Mouse (Mus musculus) hindbrain, embryonic 12.5 days (tissue): Measurements from ENCODE around the gene Fn3k. TPM values are rescaled to one million over a fixed set of nuclear protein-coding genes. Genes with fewer than 3 reads are reported as not detected.

Source experiments
- ATAC-seq: fragments of 200-750 bp; cut with Nextera tagmentation; 2 replicates; pipeline ENCODE4 v1.8.0; 2017; ENCODE audit warnings: moderate TSS enrichment; ENCODE audit not compliant: low FRiP score
- H3K27ac ChIP-seq: fragments of 300-500 bp; sonication (generic); 2 replicates; pipeline ENCODE4 v1.5.1; 2016; ENCODE audit warnings: mild to moderate bottlenecking
- H3K27me3 ChIP-seq: fragments of 300-500 bp; sonication (generic); 2 replicates; pipeline ENCODE4 v1.6.1; 2016; ENCODE audit warnings: mild to moderate bottlenecking
- H3K36me3 ChIP-seq: fragments of 300-500 bp; sonication (generic); 2 replicates; pipeline ENCODE4 v1.6.1; 2016; ENCODE audit warnings: mild to moderate bottlenecking
- H3K4me1 ChIP-seq: fragments of 300-500 bp; sonication (generic); 2 replicates; pipeline ENCODE4 v1.6.1; 2016
- H3K4me2 ChIP-seq: fragments of 300-500 bp; sonication (generic); replicated peaks from 2 replicates; pipeline ENCODE4 v1.6.1; 2016; ENCODE audit warnings: mild to moderate bottlenecking
- H3K4me3 ChIP-seq: fragments of 300-500 bp; sonication (generic); 2 replicates; pipeline ENCODE4 v1.5.1; 2016; ENCODE audit warnings: mild to moderate bottlenecking
- H3K9ac ChIP-seq: fragments of 300-500 bp; sonication (generic); 2 replicates; pipeline ENCODE4 v1.6.1; 2016; ENCODE audit warnings: mild to moderate bottlenecking, moderate library complexity
- H3K9me3 ChIP-seq: fragments of 300-500 bp; sonication (generic); replicated peaks from 2 replicates; pipeline ENCODE4 v1.6.1; 2016; ENCODE audit warnings: mild to moderate bottlenecking
- WGBS: fragments of 180-500 bp; shearing (Covaris S2); methylation state at CpG from one replicate; pipeline ENCODE4 v1.1.7; 2016; 5-methylcytosine and 5-hydroxymethylcytosine counted together
- polyA plus RNA-seq: library from polyadenylated mRNA; unstranded; fragments of >200 nt; fragmentation: Nextera tagmentation; extraction: Ambion mirVana; gene quantifications from 2 replicates; pipeline ENCODE4 v1.2.1, GENCODE M21; 2016

Fn3k gene
- 1.9 and 2.8 TPM in 2 replicates for polyA plus RNA-seq

DNA sequence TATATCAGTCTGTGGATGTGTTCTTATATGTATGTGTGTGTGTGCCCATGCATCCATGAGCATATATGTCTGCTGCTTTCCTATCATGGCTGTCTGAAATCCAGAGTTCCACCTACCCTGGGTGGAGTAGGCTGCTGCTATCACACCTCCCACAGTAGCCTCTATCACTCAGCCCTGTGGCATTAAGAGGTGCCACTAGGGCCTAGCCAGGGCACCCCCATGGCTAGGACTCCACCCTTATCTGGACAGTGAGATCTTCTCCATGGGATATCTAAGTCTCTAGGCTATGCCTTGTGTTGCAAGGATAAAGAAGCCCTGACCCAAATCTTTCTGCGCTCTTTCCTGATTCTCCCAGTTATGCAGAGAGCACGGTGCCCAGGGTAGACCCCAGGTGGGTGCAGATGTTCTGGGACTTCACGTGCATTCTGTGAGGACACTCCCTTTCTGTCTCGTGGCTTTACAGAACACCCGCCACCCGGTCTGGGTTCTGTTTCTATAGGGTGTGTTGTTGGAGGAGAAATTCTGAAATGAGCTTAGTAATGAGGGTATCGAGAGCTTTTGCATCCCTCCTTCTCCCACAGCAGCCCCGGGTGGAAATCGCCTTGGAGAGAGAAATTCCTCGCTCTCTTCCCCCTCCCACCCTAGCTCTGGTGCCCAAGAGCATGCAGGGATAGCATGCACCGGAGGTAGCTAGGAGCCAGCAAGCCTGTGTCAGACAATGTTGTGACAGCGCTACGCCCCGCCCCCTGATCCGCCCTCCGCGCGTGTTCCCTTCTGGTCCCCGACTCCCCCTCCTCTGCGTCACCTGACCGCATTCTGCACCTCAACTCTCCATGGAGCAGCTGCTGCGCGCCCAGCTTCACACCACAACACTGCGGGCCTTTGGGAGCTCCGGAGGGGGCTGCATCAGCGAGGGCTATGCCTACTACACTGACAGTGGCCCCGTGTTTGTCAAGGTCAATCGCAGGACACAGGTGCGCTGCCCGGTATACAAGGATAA lies at the start of gene Fn3k:
Fn3k (plus strand) TSS at position 758 of the 1,000 bp plus-strand sequence.
- peak within 1 kb of the TSS; percentile 61 for H3K9ac ChIP-seq
- peaks cover 17% of the 10 kb centered on the region for H3K4me1 ChIP-seq
- H3K36me3 ChIP-seq: peaks cover 9% of the 10 kb centered on the region; the same call in 1 of the 2 replicates
- H3K9me3 ChIP-seq: no peaks in the 10 kb centered on the region
- H3K27ac ChIP-seq: peak within 1 kb of the TSS; percentile 62; the same call in 1 of the 2 replicates
- peak within 1 kb of the TSS; percentile 73 for H3K4me2 ChIP-seq
- H3K4me3 ChIP-seq: peak within 1 kb of the TSS; percentile 44
- 9% methylated on average over 30 of the region's 30 CpGs for WGBS
- peak; percentile 95 for ATAC-seq
- H3K27me3 ChIP-seq: no peaks in the 10 kb centered on the region

DNA sequence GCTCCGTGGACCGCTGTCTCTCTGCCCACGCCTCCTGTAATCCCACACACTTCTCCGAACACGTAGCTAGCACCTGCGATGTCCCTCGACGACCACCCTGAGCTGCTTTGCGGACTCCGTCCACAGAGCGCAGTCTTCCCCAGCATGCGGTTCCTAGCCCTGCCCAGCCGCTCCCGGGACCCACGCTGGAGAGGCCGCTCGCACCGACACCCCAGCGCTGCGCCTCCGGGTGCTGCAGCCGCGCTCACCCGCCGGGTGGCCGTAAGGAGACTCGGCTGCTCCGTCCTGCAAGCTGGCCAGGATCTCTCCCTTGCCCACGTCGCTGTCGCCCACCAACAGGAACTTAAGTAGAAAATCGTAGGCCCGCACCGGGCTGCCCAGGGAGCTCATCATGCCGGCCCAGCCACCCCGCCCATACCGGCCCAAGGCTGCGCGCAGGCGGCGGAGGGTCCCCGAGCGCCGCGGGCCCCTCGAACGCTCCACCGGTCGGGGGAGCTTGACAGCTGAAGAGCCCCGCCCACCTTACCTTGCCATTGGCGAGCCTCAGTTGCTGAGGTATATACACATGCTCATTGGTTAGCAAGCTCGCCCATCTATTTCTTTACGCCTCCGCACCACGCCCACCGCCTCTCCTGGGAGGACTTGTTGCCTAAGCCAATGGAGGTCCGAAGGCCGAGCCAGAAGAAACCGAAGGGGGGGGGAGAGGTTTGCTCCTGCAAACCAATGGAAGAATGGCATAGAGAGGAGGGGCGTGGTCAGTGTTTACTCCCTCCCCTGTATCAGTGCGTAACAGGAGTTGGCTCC lies 46.8 kb upstream of the Fn3k start, which contains the start of gene Rab40b:
Rab40b (minus strand) TSS at position 502 of the 804 bp plus-strand sequence.
- 1% methylated on average over 61 of the region's 61 CpGs for WGBS
- H3K27ac ChIP-seq: 0 out of 2 replicates have a peak within 1 kb of the TSS, but pooled peaks have one; percentile 26

DNA sequence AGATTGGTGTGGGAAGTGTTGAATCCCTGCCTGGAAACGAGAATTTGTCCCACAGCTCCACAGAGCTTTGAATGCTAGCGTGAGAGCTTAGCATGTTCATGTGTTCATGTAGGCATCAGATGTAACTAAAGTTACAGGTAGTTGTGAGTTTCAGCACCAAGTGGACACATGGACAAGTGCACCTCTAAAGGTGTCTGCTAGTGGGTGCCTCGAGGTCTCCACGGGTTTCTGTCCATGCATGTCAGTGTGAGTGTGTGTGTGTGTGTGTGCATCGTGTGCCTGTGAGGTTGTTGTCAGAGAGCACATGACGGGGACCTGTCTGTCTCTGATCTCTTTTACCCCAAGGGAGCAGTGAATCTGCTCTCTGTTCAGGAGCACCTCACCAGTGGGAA lies 46.2 kb upstream of the Fn3k start:
- ATAC-seq: peak; percentile 41
- Histone ChIP-seq H3K9ac (no peak overlapping the region), H3K9me3 (no peaks in the 10 kb centered on the region), H3K27me3 (peaks cover 11% of the 10 kb centered on the region), H3K4me3 (peak overlapping the region; percentile 64), H3K36me3 (no peaks in the 10 kb centered on the region), H3K27ac (0 out of 2 replicates have a peak overlapping the region, but pooled peaks have one; percentile 26), H3K4me1 (peaks cover 15% of the 10 kb centered on the region), H3K4me2 (peak overlapping the region; percentile 91)
- WGBS: 12% methylated on average over 6 of the region's 6 CpGs

More for the DNA sequence above, 46.8 kb upstream of the Fn3k start, which contains the start of gene Rab40b:
- Histone ChIP-seq H3K27me3 (peaks cover 11% of the 10 kb centered on the region), H3K36me3 (no peaks in the 10 kb centered on the region), H3K9me3 (no peaks in the 10 kb centered on the region), H3K4me2 (peak within 1 kb of the TSS; percentile 91), H3K9ac (peak within 1 kb of the TSS; percentile 71), H3K4me1 (peaks cover 15% of the 10 kb centered on the region), H3K4me3 (peak within 1 kb of the TSS; percentile 64)
- ATAC-seq: peak; percentile 99

DNA sequence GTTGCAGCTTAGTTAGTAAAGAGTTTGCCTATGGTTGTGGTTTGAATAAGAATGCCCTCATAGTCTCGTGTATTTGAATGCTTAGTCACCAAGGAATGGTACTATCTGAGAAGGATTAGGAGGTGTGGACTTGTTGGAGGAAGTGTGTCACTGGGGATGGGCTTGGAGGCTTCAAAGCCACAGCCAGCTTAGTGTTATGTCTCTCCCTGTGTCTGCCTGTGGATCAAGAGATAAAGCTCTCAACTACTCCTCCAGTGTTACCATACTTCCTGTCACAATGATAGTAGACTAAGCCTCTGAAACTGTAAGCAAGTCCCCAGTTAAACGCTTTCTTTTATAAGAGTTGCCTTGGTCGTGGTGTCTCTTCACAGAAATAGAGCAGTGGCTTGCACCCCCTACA lies 43.9 kb upstream of the Fn3k start:
- Histone ChIP-seq H3K27ac (no peak overlapping the region), H3K4me2 (no peak overlapping the region), H3K36me3 (no peaks in the 10 kb centered on the region), H3K27me3 (peaks cover 11% of the 10 kb centered on the region), H3K9me3 (no peaks in the 10 kb centered on the region), H3K4me3 (no peak overlapping the region), H3K4me1 (peaks cover 15% of the 10 kb centered on the region), H3K9ac (no peak overlapping the region)
- ATAC-seq: no peak
- 67% methylated on average over 3 of the region's 3 CpGs for WGBS

DNA sequence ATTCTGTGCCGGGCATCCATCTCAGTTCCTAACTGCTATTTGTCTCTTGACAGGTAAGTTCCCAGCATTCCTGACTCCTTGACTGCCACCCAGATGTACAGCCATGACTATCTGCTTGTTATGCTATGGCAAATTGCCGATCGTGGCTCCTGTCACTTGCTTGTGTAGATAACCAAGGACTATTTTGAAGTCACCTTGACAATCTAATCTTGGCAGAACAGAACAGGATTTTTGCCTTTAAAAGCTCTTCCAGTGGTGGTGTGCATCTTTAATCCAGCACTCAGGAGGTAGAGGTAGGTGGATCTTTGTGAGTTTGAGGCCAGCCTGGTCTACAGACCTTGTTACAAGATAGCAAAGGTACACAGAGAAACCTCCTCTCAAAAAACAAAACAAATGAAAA lies 42.3 kb upstream of the Fn3k start:
- H3K4me1 ChIP-seq: peaks cover 10% of the 10 kb centered on the region
- no peak overlapping the region for H3K4me3 ChIP-seq
- no peaks in the 10 kb centered on the region for H3K36me3 ChIP-seq
- no peaks in the 10 kb centered on the region for H3K27me3 ChIP-seq
- H3K4me2 ChIP-seq: no peak overlapping the region
- 92% methylated on average over 3 of the region's 3 CpGs for WGBS
- H3K9ac ChIP-seq: no peak overlapping the region
- H3K9me3 ChIP-seq: no peaks in the 10 kb centered on the region
- H3K27ac ChIP-seq: no peak overlapping the region
- no peak for ATAC-seq

DNA sequence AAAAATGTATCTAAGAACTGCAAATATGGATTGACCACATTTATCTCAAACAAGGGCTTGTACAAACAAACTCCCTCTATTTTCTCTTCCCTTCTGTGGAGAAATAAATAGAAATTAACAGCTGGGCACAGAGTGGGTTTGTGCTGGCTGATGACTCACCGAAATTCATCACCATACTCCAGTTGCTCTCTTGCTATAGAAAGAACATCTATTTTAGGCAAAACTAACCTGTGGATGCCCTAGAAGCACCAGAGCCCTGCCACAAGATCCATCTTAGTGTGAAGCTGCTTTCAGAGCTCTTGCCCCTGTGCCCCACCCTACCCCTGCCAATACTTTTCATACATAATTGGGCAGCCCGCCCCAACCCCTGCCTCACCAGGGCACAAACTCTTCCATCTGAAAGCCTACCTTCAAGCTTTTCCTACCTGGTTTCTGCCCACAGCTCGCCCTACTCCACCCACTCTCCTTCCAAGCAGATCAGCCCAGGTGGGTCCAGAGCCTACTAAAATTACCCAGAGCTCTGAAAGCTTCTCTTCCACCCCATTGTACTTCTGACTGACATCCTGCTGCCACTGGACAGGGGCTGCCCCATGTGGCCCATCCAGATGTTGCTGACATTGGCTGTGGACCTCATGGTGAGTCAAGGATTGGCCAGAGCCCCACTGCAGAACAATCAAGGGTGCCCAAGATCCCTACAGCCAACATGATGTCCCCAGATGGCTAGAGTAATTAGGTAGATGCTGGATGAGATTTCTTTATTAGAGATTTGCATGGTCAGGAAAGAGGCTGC lies 27.2 kb upstream of the Fn3k start:
- Histone ChIP-seq H3K4me2 (no peak overlapping the region), H3K4me3 (no peak overlapping the region), H3K27me3 (no peaks in the 10 kb centered on the region), H3K27ac (no peak overlapping the region), H3K4me1 (no peaks in the 10 kb centered on the region), H3K36me3 (no peaks in the 10 kb centered on the region), H3K9ac (no peak overlapping the region), H3K9me3 (no peaks in the 10 kb centered on the region)
- WGBS: 80% methylated on average over 3 of the region's 3 CpGs
- no peak for ATAC-seq

DNA sequence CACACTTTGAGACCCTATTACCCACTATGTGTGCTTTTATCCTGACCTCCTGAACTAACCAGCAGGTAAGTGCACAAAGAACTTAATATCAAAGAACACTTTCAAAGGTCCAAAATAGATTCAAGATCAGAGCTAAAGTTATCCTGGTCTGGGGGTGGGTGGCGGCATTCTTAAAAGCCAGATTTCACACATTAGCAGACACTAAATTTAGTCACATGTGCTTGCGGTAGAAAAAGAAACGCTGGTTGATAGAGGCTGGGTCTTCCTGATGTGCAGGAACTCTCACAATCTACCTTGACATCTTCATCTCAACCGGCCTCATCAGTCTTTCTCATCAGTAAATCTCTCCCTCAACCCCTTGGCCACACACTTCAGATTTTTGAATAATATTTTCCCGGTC lies 20.0 kb upstream of the Fn3k start:
- 91% methylated on average over 5 of the region's 5 CpGs for WGBS
- no peak overlapping the region for H3K4me2 ChIP-seq

DNA sequence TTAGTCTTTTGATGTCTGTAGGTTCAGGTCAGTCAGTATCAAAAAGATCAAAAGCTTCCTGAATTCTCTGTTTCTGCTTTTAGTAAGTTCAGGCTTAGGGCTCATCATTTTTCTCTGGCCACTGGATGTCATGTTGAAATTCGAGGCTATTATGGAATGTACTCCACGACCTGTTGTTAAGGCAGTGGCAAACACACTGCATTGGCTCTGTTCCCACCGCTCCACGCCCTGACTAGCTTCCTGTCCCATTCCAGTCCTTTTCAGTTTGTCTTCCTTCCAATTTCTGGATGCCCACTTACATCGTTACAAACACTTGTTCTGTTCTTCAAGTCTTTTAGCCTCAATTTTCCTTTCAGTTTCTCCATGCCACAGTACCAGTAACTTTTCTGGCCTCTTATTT lies 19.4 kb upstream of the Fn3k start:
- H3K9ac ChIP-seq: no peak overlapping the region
- ATAC-seq: no peak
- H3K4me2 ChIP-seq: no peak overlapping the region
- no peak overlapping the region for H3K27ac ChIP-seq
- H3K4me3 ChIP-seq: no peak overlapping the region
- 80% methylated on average over 5 of the region's 5 CpGs for WGBS
- no peaks in the 10 kb centered on the region for H3K9me3 ChIP-seq
- H3K36me3 ChIP-seq: no peaks in the 10 kb centered on the region
- H3K27me3 ChIP-seq: peaks cover 2% of the 10 kb centered on the region; the same call in 1 of the 2 replicates
- H3K4me1 ChIP-seq: no peaks in the 10 kb centered on the region

More for the DNA sequence above, 20.0 kb upstream of the Fn3k start:
- Histone ChIP-seq H3K4me3 (no peak overlapping the region), H3K4me1 (no peaks in the 10 kb centered on the region), H3K9ac (no peak overlapping the region), H3K36me3 (no peaks in the 10 kb centered on the region), H3K27me3 (peaks cover 2% of the 10 kb centered on the region; the same call in 1 of the 2 replicates), H3K9me3 (no peaks in the 10 kb centered on the region), H3K27ac (no peak overlapping the region)
- ATAC-seq: no peak

DNA sequence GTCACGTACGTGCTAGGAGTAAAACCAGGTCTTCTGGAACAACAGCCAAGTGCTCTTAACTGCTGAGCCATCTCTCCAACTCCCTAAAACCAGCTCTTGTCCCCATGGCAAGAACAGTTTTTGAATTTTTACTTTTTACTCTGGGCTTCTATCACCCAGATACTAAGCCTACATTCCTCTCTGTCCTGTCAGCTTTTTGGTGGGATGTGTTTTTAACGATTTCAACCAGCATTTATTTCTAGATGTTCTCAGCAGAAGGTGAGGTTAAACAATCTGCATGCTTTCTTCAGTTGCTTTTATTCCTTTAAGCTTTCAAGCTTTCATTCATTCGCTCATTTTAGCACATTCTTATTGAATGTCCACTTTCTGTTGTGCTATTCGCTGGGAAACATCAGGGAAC lies 16.7 kb upstream of the Fn3k start:
- peaks cover 12% of the 10 kb centered on the region for H3K4me1 ChIP-seq
- 85% methylated on average over 5 of the region's 5 CpGs for WGBS
- peaks cover 2% of the 10 kb centered on the region; the same call in 1 of the 2 replicates for H3K27me3 ChIP-seq
- H3K27ac ChIP-seq: no peak overlapping the region
- H3K9me3 ChIP-seq: no peaks in the 10 kb centered on the region
- ATAC-seq: no peak
- H3K9ac ChIP-seq: no peak overlapping the region
- no peaks in the 10 kb centered on the region for H3K36me3 ChIP-seq
- no peak overlapping the region for H3K4me2 ChIP-seq
- H3K4me3 ChIP-seq: no peak overlapping the region

DNA sequence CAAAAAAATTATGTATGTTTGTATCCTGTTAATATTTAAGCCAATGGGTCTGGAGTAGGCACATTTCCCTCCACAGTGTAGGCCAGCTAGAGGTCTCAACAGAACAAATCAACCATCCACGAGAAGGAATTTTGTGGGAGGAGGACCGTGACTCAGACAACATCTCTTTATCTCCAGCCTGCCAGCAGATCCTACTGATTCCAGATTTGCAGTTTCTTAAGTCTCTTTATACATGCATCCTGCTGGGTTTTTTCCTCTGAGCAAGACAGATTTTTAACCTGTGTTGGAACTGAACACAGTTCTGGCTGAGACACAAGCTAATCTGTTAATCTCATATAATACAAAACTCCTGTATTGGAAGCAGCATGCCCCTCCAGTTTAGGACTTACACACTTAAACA lies 15.8 kb upstream of the Fn3k start:
- no peaks in the 10 kb centered on the region for H3K36me3 ChIP-seq
- ATAC-seq: no peak
- no peak overlapping the region for H3K4me3 ChIP-seq
- H3K4me2 ChIP-seq: no peak overlapping the region
- peaks cover 2% of the 10 kb centered on the region; the same call in 1 of the 2 replicates for H3K27me3 ChIP-seq
- whole genome bisulfite sequencing: 55% methylated on average over 2 of the region's 2 CpGs
- peaks cover 12% of the 10 kb centered on the region for H3K4me1 ChIP-seq
- H3K9ac ChIP-seq: no peak overlapping the region
- H3K27ac ChIP-seq: no peak overlapping the region
- H3K9me3 ChIP-seq: no peaks in the 10 kb centered on the region

DNA sequence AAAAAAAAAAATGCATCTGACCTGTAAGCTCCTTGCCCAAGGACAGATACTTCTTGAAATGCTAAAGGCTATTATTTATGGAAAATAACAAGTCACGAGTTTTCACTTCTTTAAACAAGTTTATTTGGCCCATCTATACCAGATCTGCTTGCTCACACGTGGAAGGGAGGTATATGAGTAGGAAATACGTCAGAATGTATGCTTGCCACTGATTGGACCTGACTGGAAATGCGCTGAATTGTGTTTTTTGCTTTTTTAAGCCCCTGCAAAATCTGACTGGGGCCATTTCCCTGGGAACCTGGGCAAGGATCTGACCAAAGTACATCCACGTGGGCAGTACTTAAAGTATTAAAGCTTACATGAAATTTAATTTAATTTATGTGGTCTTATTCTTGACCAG lies 14.3 kb upstream of the Fn3k start:
- H3K9me3 ChIP-seq: no peaks in the 10 kb centered on the region
- H3K27ac ChIP-seq: no peak overlapping the region
- peaks cover 2% of the 10 kb centered on the region; the same call in 1 of the 2 replicates for H3K27me3 ChIP-seq
- 50% methylated on average over 5 of the region's 5 CpGs for WGBS
- H3K36me3 ChIP-seq: no peaks in the 10 kb centered on the region
- H3K4me1 ChIP-seq: peaks cover 12% of the 10 kb centered on the region
- H3K4me2 ChIP-seq: peak overlapping the region; percentile 83
- no peak overlapping the region for H3K9ac ChIP-seq
- ATAC-seq: no peak
- H3K4me3 ChIP-seq: peak overlapping the region; percentile 61
